Mouse (Mus musculus): ENCODE measurements around the gene Naip1.
"Not testable (repeated sequence)": the region's sequence is repeated elsewhere in the genome, so short reads cannot be mapped to it uniquely, and the experiment has no call there.

The Naip1 gene

DNA sequence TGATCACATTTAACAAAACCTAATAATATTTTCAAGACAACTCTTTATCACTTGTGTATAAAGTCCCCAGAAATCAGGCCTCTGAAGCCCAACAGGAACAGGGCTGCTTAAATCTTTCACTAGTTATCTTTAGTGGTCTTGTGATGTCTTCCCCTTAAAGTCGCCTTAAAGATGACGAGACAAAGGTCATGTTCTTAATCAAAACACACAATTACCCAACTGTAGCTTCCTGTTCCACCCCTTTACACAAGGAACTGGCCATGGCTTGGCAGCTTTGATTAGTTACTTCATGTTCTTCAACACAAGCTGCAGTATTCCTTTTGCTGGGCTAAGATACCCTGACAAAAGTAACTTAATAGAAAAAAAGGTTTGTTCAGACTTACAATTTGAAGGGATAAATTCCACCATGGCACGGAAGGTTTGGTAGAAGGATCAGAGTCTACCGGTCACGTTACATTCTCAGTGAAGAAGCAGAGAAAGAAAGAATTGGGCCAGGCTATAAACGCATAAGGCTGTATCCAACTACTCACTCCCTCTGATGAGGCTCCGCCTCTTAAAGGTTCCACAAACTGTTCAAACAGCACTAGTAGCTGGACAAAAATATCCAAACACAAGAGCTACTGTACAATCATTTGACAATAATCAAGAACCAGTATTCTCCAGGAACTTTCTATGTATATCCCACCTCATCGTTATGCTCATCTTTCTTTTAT is at the start of gene Naip1:
Gene Naip1, minus strand, starts transcription at position 455 of the 713 bp plus-strand sequence.
- DNase-seq: not testable (repeated sequence)

DNA sequence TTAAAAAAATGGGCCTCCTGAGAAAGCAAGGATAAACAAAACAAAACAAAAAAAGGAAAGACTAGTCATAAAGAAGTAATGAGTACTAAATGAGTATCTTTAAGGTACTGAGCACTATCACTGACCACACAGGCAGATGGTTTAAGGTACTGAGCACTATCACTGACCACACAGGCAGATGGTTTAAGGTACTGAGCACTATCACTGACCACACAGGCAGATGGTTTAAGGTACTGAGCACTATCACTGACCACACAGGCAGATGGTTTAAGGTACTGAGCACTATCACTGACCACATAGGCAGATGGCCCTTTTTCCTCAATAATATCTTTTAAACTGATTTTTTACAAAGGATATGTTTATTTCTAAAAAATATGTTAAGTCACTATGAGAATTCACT is 47.0 kb upstream of the Naip1 start:
- DNase-seq: not testable (repeated sequence)

GRCm38 (mm10) chr13:100495337-100495736 is 42.7 kb upstream of the Naip1 start:
- no peak for DNase-seq

DNA sequence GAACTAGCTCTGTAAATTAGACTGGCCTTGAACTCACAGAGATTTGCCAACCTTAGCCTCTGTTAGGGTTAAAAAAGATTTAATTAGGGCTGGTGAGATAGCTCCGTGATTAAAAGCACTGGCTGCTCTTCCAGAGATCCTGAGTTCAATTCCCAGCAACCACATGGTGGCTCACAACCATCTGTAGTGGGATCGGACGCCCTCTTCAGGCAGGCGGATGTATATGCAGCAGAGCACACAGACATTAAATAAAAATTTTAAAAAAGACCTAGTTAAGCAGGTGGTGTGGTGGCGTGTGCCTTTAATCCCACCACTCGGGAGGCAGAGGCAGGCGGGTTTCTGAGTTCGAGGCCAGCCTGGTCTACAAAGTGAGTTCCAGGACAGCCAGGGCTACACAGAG is 41.7 kb upstream of the Naip1 start:
- DNase-seq: not testable (repeated sequence)

- DNase-seq: no peak
Observed at GRCm38 (mm10) chr13:100493313-100493712, 40.6 kb upstream of the Naip1 start.

DNA sequence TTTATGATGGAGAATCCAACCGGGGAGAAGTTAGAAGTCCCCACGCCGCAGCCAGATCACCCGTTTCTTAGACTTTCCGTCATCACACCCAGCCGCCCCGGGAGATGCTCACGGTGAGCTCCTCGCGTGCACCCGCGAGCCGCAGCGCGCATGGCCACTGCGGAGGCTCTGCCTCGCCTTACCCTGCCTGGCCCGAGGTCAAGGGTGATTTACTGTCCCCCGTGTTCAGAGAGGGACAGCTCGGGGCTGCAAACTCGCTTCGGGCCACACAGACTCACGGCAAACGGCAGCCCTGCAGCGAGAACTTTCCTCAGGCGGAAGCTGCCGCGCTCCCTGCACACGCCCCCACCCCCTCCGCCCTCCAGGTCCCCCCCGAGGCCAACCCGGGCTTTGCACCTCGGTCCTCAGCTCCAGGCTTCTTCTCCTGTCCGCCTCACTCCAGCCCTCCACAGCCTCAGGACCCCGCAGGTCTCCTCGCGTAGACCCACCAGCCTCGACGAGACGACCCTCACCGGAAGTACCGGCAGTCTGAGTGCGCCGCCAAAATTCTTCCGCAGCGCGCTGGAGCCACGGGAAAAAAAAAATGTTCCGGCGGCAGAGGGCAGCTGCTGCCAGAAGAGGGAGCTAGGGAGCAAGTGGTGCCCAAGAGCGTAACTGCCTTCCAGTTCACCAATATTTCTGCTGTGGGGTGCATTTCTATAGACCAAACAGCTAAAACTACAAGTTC is 39.6 kb upstream of the Naip1 start, which contains the start of gene Gtf2h2:
Gene Gtf2h2, minus strand, starts transcription at position 519 of the 727 bp plus-strand sequence.
- DNase-seq: peak; percentile 80

DNA sequence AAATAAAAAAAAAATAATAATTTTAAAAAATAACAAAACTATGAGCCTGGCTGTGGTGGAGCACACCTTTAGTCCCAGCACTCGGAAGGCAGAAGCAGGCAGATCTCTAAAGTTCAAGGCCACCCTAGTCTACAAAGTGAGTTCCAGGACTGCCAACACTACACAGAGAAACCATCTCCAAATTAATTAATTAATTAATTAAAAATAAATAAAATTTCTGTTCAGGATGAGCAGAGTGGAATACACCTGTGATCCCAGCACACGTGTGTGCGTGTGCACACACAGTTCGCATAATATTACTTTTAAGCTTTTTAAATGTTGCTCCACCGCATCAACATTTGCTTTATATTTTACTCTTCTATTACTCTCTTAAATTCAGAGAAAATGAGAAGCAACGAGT is 39.0 kb upstream of the Naip1 start:
- no peak for DNase-seq

DNA sequence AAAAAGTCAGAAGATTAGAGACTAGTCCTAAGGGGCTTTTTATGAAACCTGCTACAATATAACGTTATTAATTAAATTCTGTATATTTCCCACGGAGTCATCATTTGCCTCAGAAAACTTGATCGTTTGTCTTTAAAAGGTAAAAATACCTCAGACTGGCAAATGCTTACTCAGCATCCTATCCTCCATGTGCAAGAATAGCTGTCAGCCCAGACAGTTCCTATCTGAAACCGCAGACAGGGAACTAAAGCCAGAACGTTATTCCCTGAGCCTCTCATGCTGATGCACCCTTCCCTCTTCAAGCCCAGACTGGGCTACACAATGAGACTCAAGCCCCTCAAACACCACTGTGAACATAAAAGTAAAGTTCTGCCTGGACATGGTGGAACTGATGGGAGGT is 37.8 kb upstream of the Naip1 start:
- no peak for DNase-seq

- DNase-seq: no peak
Observed at GRCm38 (mm10) chr13:100483610-100484009, 30.9 kb upstream of the Naip1 start.

DNA sequence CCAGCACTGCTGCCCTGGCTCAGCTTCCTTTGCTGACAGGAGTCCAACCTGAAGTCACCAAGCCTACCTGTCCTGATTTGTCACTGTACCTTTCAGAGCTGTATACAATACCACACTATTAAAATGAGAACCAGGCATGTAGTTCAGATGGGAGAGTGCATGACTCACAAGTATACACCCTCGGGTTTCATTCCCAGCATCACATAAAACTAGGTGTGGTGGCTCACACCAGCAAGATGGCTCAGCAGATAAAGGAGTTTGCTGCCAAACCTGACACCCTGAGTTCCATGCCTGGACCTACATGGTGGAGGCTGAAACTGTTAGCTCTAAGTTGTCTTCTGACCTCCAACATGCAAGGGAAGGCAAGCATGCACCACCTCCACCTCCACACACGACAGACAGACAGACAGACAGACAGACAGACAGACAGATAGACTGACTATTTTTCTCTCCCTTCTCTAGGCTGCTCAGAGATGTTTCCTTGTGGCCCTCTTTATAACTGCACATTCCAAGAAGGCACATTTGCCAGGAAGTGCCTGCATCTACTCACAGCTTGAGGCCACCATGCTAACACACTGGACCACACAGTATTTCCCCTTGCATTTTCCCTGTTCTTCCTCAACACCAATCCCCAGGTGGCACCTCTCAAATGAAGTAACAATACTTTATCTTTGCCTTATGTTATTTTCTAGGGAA is 11.0 kb upstream of the Naip1 start:
- no peak for DNase-seq

GRCm38 (mm10) chr13:100461336-100461735 is 8.7 kb upstream of the Naip1 start:
- no peak for DNase-seq

DNA sequence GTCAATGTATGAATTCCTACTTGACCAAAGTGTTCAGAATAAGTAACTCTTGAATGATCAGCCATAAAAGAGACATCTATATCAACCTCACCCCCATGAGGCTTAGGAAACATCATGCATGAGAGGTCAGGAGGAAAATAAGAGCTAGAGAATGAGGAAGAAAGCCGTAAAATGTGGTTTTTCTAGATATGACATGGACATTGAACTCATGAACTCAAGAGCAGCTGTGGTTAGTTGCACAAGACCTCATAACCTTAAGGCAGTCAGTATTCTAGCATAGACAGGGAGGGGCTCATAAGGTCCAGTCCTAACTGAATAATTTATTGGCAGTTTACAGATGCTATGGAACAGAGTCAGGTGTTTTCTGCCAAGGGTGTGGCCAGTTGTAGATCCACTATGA is 3.2 kb downstream of the Naip1 start:
- DNase-seq: no peak

- no peak for DNase-seq
Observed at GRCm38 (mm10) chr13:100440116-100440515, 12.6 kb downstream of the Naip1 start.

GRCm38 (mm10) chr13:100438701-100439100 is 14.0 kb downstream of the Naip1 start:
- DNase-seq: no peak

DNA sequence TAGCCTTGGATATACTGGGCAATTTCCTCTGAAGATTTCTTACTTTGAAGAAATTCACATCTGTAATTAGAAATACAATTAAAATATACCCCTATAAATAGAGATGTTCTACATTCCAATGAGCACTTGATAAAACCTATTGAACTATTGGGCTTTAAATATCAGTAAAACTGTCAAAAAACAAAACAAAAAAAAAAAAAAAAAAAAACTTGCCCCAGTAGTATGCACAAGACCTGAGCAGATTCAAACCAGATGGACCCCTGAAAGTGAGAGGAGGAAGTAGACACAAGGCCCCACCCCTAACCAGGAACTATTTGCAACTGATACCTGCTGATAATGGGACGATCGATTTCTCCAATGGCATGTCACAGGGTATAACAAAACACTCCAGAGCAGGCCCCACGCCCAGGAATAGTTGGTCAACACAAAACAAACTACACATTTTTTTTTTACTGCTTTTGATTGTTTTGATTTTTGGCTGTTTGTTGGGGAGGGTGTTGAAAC is 15.3 kb downstream of the Naip1 start:
- DNase-seq: no peak

DNA sequence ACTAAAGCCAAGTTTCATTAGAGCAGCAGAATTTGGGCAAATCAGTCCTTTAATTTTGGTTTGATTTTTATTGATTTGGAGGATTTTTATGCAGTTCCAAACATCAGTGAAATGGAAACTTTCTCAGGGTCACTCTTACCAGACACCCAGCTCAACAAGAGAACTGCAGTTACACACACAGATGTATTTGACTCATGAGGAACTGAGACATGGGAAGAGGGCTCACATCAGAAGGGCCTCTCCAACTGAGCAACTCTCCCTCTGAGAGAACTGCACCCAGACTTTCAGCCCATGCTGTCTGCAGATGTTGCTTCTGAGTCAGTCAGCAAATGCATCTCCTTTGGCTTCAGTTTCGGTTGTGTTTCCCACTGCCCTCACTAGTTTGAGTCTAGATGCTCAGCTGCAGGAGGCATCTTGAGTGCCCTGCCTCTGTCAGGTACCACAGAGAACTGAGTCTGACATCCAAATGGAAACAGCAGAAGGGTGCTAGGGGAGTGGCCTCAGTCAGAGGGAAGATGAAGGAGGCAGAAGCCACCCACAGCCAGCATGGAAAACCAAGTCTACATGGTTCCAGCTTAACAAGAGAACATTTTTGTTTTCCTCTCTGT is 16.0 kb downstream of the Naip1 start:
- not testable (repeated sequence) for DNase-seq

DNA sequence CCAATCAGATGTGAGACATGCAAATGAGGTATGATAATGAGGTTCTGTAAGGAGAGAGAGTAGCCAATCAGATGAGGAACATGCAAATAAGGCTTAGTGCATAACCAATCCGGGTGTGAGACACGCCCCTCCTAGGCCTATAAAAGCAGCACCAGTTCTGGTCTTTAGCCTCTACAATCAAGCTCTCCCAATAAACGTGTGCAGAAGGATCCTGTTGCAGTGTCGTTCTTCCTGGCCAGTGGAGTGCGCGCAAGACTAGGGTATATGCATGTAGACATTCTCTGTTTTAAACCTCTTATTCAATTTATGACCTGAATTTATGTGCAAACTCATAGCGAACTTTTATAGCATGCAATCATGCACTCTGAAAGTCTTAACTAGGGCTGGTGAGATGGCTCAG is 32.7 kb downstream of the Naip1 start:
- not testable (repeated sequence) for DNase-seq

- DNase-seq: no peak
Observed at GRCm38 (mm10) chr13:100414428-100414827, 38.2 kb downstream of the Naip1 start.

DNA sequence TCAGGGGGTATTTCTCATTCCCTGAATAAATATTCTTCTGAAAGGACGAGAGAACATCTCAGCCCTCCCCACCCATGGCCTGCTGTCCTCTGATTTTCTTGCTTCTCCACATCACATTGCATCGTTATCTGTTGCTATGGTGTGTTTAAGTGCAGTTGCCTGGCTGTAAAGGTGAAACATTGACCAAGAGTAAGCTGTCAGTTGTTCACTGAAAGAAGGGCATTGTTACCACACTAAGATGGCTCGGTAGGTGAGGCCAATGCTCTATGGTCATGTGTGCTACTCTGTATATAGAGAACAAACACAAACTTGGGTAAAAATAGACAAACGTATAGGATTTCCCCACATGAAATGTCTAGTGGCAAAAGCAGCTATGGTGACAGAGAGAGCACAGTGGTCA is 42.8 kb downstream of the Naip1 start:
- DNase-seq: no peak

DNA sequence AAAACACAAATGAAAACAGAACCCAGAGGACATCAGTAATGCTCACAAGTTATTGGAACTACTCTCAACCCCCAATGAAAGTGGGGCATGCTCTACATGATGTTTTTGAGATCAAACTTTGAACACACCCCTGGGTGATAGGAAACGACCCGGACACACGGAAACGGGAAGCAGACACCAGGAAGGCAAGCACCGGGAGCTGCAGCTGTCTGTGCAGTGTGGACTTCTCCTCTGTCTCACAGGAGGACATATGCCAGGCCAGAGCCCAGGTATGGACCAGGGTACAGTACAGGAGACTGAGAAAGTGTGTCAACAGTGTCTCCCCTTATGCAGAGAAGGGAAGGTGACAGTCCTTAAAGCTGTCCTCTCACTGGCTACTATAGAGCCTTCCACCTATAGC is 43.5 kb downstream of the Naip1 start:
- no peak for DNase-seq

DNA sequence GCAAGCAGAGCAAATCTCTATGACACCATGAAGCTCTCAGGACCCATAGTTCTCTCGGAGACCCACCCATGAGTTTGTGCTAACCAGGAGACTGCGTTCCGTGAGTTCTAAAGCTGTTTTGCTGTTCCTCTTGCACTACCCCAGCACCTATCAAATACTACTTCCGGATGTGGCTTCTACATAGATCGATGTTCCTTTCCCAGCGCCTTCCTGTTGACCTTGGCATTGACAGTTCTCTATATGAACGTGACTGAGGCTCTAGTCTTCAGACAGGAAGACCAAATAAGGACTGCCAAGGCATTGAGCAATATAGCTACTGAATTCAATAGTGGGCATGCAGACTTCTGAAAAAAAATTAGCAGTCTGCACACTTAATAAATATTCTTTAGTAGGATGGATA is 44.4 kb downstream of the Naip1 start:
- no peak for DNase-seq

DNA sequence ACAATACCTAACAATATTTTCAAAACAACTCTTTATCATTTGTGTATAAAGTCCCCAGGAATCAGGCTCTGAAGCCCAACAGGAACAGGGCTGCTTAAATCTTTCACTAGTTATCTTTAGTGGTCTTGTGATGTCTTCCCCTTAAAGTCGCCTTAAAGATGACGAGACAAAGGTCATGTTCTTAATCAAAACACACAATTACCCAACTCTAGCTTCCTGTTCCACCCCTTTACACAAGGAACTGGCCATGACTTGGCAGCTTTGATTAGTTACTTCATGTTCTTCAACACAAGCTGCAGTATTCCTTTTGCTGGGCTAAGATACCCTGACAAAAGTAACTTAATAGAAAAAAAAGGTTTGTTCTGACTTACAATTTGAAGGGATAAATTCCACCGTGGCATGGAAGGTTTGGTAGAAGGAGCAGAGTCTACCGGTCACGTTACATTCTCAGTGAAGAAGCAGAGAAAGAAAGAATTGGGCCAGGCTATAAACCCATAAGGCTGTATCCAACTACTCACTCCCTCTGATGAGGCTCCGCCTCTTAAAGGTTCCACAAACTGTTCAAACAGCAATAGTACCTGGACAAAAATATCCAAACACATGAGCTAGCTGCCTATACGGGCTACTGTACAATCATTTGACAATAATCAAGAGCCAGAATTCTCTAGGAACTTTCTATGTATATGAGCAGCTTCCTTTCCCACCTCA is 49.6 kb downstream of the Naip1 start:
- DNase-seq: not testable (repeated sequence)
